Mouse (Mus musculus) embryonic fibroblast, embryonic 13.5 days (primary cell): Measurements from ENCODE around the gene Schip1.

ENCODE experiments used
- CTCF ChIP-seq: IDR thresholded peaks from 2 replicates; pipeline ENCODE4 v1.5.1; 2011; ENCODE audit warnings: mild to moderate bottlenecking, control low read depth, low read length, moderate library complexity, borderline replicate concordance; ENCODE audit not compliant: insufficient read depth
- POLR2A ChIP-seq: IDR thresholded peaks from 2 replicates; pipeline ENCODE4 v1.6.1; 2011; ENCODE audit warnings: low read depth, mild to moderate bottlenecking, control low read depth, low read length, moderate library complexity

DNA sequence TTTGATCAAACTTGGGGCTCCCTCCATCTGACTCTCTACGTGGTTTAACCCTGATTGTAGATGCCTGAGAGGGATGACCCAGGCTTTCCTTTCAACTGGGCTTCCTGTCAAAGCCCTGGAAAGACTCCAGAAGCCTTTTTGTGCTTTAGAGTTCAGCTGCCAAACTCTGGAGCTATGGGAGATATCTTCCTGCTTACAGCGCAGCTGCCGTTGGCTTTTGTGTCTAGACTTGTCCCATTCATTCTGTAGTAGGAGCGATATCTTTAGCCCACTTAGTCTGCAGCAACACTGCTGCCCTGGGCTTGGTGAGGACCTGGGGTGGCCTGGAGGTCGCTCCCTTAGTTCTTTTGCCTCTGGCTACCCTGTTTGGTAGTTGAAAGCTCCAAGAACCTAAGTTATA lies 56.7 kb downstream of the Schip1 start:
- TF ChIP-seq CTCF: no peak
- TF ChIP-seq POLR2A: no peak
